Mouse (Mus musculus): ENCODE results near the gene Acss1.
A peak's percentile ranks its signal among the peaks of the same experiment; 100 is the strongest.

Acss1 gene

GRCm38 (mm10) chr2:150665534-150666451 lies 2.5 kb downstream of the Acss1 start:
- peak; percentile 71 for DNase-seq

GRCm38 (mm10) chr2:150665006-150665405 lies 3.3 kb downstream of the Acss1 start:
- DNase-seq = no peak

GRCm38 (mm10) chr2:150664152-150664920 lies 4.0 kb downstream of the Acss1 start:
- DNase-seq = no peak

- DNase-seq = peak; percentile 59
These were observed 5.0 kb downstream of the Acss1 start for GRCm38 (mm10) chr2:150663255-150663654.

- DNase-seq = no peak
These were observed 6.3 kb downstream of the Acss1 start for GRCm38 (mm10) chr2:150662007-150662406.

GRCm38 (mm10) chr2:150660668-150661451 lies 7.4 kb downstream of the Acss1 start:
- DNase-seq = no peak

- no peak for DNase-seq
These were observed 8.3 kb downstream of the Acss1 start for GRCm38 (mm10) chr2:150660049-150660448.

GRCm38 (mm10) chr2:150656975-150657768 lies 11.1 kb downstream of the Acss1 start:
- DNase-seq = no peak

- no peak for DNase-seq
These were observed 12.2 kb downstream of the Acss1 start for GRCm38 (mm10) chr2:150656112-150656511.

GRCm38 (mm10) chr2:150655290-150655689 lies 13.0 kb downstream of the Acss1 start:
- DNase-seq = peak; percentile 59

- no peak for DNase-seq
These were observed 13.5 kb downstream of the Acss1 start for GRCm38 (mm10) chr2:150654814-150655213.

GRCm38 (mm10) chr2:150651366-150651765 lies 16.9 kb downstream of the Acss1 start:
- DNase-seq = peak; percentile 48

- no peak for DNase-seq
These were observed 17.7 kb downstream of the Acss1 start for GRCm38 (mm10) chr2:150650511-150651074.

- peak; percentile 45 for DNase-seq
These were observed 19.9 kb downstream of the Acss1 start for GRCm38 (mm10) chr2:150648300-150648895.

GRCm38 (mm10) chr2:150647681-150648299 lies 20.5 kb downstream of the Acss1 start:
- DNase-seq = no peak

- no peak for DNase-seq
These were observed 21.7 kb downstream of the Acss1 start for GRCm38 (mm10) chr2:150646411-150647121.

GRCm38 (mm10) chr2:150645225-150645624 lies 23.1 kb downstream of the Acss1 start:
- no peak for DNase-seq

- DNase-seq = no peak
These were observed 24.4 kb downstream of the Acss1 start for GRCm38 (mm10) chr2:150643726-150644415.

GRCm38 (mm10) chr2:150643166-150643565 lies 25.1 kb downstream of the Acss1 start:
- DNase-seq = no peak

- DNase-seq = no peak
These were observed 29.9 kb downstream of the Acss1 start for GRCm38 (mm10) chr2:150638370-150638733.
